Mouse (Mus musculus) kidney, embryonic 16.5 days (tissue): Measurements from ENCODE around the gene Hltf. TPM values are rescaled to one million over a fixed set of nuclear protein-coding genes. Genes with fewer than 3 reads are reported as not detected.
"Not testable (repeated sequence)": the region's sequence is repeated elsewhere in the genome, so short reads cannot be mapped to it uniquely, and the experiment has no call there.

Experiments used
- ATAC-seq: fragments of 200-750 bp; cut with Nextera tagmentation; 2 replicates; pipeline ENCODE4 v1.8.0; 2017; ENCODE audit warnings: moderate TSS enrichment; ENCODE audit not compliant: low FRiP score, low TSS enrichment
- H3K27ac ChIP-seq: fragments of 300-500 bp; sonication (generic); 2 replicates; pipeline ENCODE4 v1.5.1; 2014; ENCODE audit warnings: low read length
- H3K27me3 ChIP-seq: fragments of 300-500 bp; sonication (generic); 2 replicates; pipeline ENCODE4 v1.6.1; 2014; ENCODE audit warnings: low read length, control low read depth, mixed read lengths; ENCODE audit not compliant: insufficient read depth
- H3K36me3 ChIP-seq: fragments of 300-500 bp; sonication (generic); 2 replicates; pipeline ENCODE4 v1.6.1; 2014; ENCODE audit warnings: low read length, control low read depth, mixed read lengths; ENCODE audit not compliant: insufficient read depth
- H3K4me1 ChIP-seq: fragments of 300-500 bp; sonication (generic); 2 replicates; pipeline ENCODE4 v1.6.1; 2014; ENCODE audit warnings: low read length, control low read depth, mixed read lengths; ENCODE audit not compliant: insufficient read depth
- H3K4me2 ChIP-seq: fragments of 300-500 bp; sonication (generic); replicated peaks from 2 replicates; pipeline ENCODE4 v1.6.1; 2014; ENCODE audit warnings: low read depth, low read length
- H3K4me3 ChIP-seq: fragments of 300-500 bp; sonication (generic); 2 replicates; pipeline ENCODE4 v1.5.1; 2014; ENCODE audit warnings: mild to moderate bottlenecking, low read length
- H3K9ac ChIP-seq: fragments of 300-500 bp; sonication (generic); replicated peaks from 2 replicates; pipeline ENCODE4 v1.6.1; 2014; ENCODE audit warnings: low read length
- H3K9me3 ChIP-seq: fragments of 300-500 bp; sonication (generic); 2 replicates; pipeline ENCODE4 v1.6.1; 2016; ENCODE audit warnings: low read length, control low read depth
- WGBS: fragments of 180-500 bp; shearing (Covaris S2); extraction: QIAGEN DNeasy Blood & Tissue Kit; methylation state at CpG from one replicate; pipeline ENCODE4 v1.1.7; 2014; 5-methylcytosine and 5-hydroxymethylcytosine counted together
- polyA plus RNA-seq: library from polyadenylated mRNA; unstranded; fragments of >200 nt; fragmentation: Nextera tagmentation; extraction: Ambion mirVana; gene quantifications from 2 replicates; pipeline ENCODE4 v1.2.1, GENCODE M21; 2015

Hltf gene
- polyA plus RNA-seq, 1 experiment from 2014 or later, result 15.8 TPM

DNA sequence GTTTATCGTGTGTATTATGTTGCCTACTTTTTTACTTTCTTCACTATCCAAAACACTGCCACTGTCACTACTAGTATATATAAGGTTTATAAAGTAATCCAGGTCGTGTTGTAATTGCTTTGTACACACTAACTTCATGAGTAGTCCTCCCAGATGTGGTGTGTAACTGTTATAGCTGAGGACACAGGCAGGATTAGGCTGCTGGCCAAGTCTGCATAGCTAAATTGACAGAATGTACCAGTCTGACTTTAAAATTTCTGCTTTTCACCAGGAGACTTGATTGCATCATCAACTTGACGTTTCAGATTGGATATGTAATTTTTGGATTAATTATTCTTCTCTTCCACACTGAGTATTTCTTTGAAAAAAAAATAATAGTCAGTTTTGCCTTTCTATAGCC, 46.2 kb downstream of the Hltf start:
- WGBS, result 76% methylated on average over 3 of the region's 3 CpGs
- no peak for ATAC-seq
- no peak overlapping the region for H3K27ac ChIP-seq

DNA sequence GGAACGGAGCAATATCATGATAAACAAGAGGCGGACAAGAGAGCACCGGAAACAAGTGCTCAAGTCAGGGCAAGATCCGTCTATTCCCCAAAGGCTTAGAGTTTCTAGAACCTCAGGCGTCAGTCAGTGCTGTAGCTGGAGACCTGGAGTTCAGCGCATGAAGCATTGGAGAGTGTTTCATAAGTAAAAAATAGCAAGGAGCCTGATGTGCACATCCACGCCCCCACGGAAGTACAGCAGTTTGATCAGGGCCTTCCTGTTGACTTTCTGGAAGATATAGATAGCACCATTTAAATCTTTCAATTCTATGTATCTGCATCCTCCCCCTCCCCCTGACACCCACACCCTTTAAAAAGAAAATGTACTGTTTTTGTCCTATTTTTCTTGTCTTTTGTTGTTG, 46.7 kb downstream of the Hltf start:
- peaks cover 9% of the 10 kb centered on the region; the same call in 1 of the 2 replicates for H3K36me3 ChIP-seq
- no peak overlapping the region for H3K27ac ChIP-seq
- 73% methylated on average over 8 of the region's 8 CpGs for WGBS
- no peak overlapping the region for H3K9ac ChIP-seq
- ATAC-seq, result no peak
- H3K4me3 ChIP-seq, result no peak overlapping the region
- H3K9me3 ChIP-seq, result no peaks in the 10 kb centered on the region
- H3K4me1 ChIP-seq, result no peaks in the 10 kb centered on the region
- no peaks in the 10 kb centered on the region for H3K27me3 ChIP-seq
- no peak overlapping the region for H3K4me2 ChIP-seq

More for the DNA sequence above, 46.2 kb downstream of the Hltf start:
- no peaks in the 10 kb centered on the region for H3K27me3 ChIP-seq
- peaks cover 9% of the 10 kb centered on the region; the same call in 1 of the 2 replicates for H3K36me3 ChIP-seq
- H3K4me2 ChIP-seq, result no peak overlapping the region
- no peak overlapping the region for H3K9ac ChIP-seq
- H3K4me3 ChIP-seq, result no peak overlapping the region
- H3K4me1 ChIP-seq, result no peaks in the 10 kb centered on the region
- H3K9me3 ChIP-seq, result no peaks in the 10 kb centered on the region

DNA sequence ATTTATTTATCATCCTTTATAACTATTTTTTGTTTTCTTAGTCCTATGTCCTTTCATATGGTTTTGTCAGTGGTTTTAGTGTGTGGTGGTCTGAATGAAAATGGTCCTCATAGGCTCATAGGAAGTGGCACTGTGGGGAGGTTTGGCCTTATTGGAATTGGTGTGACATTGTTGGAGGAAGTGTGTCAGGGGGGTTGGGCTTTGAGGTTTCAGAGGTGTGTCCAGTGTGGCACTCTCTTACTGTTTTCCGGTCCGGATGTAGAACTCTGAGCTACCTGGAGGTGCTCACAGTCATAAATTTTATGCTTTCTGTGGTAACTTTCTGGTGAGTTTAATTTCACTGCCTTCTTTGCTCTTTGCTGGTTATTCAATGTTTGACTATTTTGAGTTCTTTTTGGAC, 47.2 kb downstream of the Hltf start:
- no peaks in the 10 kb centered on the region for H3K4me1 ChIP-seq
- no peak overlapping the region for H3K4me2 ChIP-seq
- 88% methylated on average over 2 of the region's 2 CpGs for WGBS
- no peak overlapping the region for H3K27ac ChIP-seq
- no peak for ATAC-seq
- no peaks in the 10 kb centered on the region for H3K27me3 ChIP-seq
- H3K9me3 ChIP-seq, result no peaks in the 10 kb centered on the region
- H3K4me3 ChIP-seq, result no peak overlapping the region
- peaks cover 9% of the 10 kb centered on the region; the same call in 1 of the 2 replicates for H3K36me3 ChIP-seq
- no peak overlapping the region for H3K9ac ChIP-seq

DNA sequence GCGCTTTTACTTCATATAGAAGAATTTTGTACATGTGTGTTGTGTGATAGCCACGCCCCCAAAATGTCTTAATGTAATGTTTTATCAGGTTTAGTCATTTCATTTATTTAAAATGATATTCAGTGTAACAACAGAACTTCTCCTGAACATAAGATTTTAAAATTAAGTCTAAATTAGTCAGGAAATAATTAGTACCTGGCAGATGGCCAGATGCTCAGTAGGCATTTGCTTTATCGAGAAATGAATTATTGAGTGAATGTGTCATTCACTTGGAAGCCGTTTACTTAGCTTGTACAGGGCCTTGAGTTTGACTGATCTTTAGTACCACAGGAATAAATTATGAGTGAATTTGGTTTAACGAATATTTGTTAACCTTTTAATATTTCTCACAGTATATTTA, 51.3 kb downstream of the Hltf start:
- Histone ChIP-seq H3K36me3 (peaks cover 16% of the 10 kb centered on the region), H3K9me3 (no peaks in the 10 kb centered on the region), H3K4me3 (no peak overlapping the region), H3K4me1 (no peaks in the 10 kb centered on the region), H3K9ac (no peak overlapping the region), H3K4me2 (no peak overlapping the region), H3K27ac (no peak overlapping the region), H3K27me3 (no peaks in the 10 kb centered on the region)
- no peak for ATAC-seq
- 82% methylated on average over 5 of the region's 5 CpGs for WGBS

DNA sequence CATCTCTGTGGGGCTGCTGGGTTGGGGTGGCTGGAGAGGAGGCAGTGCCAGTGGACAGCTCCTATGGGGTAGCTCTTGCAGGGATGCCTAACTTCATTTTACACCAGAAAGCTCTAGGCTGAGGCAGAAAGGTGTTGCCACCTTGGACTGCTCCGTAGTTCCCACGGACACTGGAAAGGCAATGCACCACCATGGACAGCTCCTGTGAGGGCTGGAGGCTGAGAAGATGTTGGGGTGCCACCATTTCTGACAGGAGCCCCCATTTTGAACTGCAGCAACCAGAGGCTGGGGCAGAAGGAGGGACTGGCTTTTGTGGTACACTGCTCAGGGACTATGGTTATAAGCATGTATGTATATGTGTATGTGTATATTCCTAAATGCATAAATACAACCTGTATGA, 54.3 kb downstream of the Hltf start:
- Histone ChIP-seq H3K4me2 (no peak overlapping the region), H3K36me3 (peaks cover 16% of the 10 kb centered on the region), H3K4me1 (no peaks in the 10 kb centered on the region), H3K27ac (no peak overlapping the region), H3K27me3 (no peaks in the 10 kb centered on the region), H3K9me3 (no peaks in the 10 kb centered on the region), H3K4me3 (no peak overlapping the region), H3K9ac (no peak overlapping the region)
- 89% methylated on average over 2 of the region's 2 CpGs for WGBS
- ATAC-seq, result no peak

DNA sequence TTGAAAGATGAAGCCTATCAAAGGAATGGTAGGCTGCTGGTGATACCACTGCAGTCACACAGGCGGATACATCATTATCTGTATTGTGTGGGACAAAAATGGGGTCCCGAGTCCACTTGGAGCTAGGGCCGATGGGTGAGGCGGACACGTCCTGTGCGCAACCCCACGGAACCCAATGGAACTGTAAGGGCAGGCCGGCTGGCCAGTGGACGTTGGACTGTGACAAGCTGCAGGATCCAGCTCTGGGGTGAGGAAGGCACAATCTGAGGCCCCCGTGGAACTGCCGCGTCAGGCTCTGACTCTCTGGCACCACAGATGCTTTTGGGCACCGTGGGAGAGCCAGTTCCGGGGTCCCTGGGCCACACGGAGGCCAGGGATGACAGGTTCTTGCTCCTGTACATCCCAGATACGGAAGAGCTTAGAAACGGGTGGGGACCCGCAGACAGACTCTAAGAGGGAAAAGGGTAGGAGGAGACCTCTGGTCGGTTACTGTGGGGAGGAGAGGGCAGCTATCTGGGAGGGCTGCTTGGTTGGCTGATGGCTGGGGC, 61.5 kb downstream of the Hltf start:
- ATAC-seq, result peak; percentile 63
- Histone ChIP-seq H3K4me2 (no peak overlapping the region), H3K27me3 (no peaks in the 10 kb centered on the region), H3K4me3 (no peak overlapping the region), H3K9ac (no peak overlapping the region), H3K4me1 (no peaks in the 10 kb centered on the region), H3K9me3 (no peaks in the 10 kb centered on the region), H3K27ac (no peak overlapping the region), H3K36me3 (peaks cover 16% of the 10 kb centered on the region)
- 87% methylated on average over 19 of the region's 19 CpGs for WGBS

DNA sequence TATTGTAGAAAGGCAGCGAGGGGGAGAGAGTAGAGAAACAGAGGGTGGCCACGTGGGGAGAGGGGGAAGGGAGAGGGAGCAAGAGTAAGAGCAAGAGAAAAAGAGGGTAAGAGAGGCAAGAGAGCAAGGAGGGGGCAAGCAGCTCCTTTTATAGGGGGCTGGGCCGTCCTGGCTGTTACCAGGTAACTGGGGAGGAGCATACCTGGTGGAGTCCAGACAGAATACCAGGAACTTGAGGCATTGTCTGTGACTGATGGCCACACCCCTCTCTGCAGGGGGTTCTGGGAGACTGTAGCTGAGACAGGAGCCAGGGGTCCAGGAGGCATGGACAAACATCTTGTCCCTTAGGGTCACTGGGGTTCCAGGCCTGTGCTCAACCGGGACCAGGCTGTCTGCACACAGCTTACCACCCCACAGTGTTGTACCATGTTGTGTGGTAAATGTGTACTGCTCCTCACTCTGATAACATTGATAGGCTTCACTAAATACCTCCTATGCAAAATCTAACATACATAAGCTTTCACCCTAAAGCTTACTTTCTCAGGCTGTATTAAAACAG, 62.2 kb downstream of the Hltf start:
- H3K27ac ChIP-seq, result no peak overlapping the region
- H3K4me2 ChIP-seq, result no peak overlapping the region
- H3K9ac ChIP-seq, result no peak overlapping the region
- H3K4me1 ChIP-seq, result no peaks in the 10 kb centered on the region
- H3K36me3 ChIP-seq, result peaks cover 16% of the 10 kb centered on the region
- ATAC-seq, result peak; percentile 46; the same call in 1 of the 2 replicates
- no peaks in the 10 kb centered on the region for H3K27me3 ChIP-seq
- no peaks in the 10 kb centered on the region for H3K9me3 ChIP-seq
- WGBS, result 65% methylated on average over 4 of the region's 4 CpGs
- no peak overlapping the region for H3K4me3 ChIP-seq

DNA sequence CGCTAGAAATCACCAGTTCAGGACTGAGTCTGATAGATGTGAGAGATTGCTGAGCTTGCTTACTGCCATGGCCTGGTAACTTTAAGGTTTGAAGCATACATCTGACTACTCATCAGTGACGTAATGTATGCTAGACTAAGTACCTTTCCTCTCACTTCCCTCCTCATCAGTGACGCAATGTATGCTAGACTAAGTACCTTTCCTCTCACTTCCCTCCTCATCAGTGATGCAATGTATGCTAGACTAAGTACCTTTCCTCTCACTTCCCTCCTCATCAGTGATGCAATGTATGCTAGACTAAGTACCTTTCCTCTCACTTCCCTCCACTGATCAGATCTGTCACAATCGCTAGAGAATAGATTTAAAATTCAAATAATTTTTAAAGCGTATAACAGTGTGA, 64.0 kb downstream of the Hltf start:
- not testable (repeated sequence) for ATAC-seq, H3K9me3 ChIP-seq, H3K27me3 ChIP-seq, H3K27ac ChIP-seq, H3K4me3 ChIP-seq, H3K9ac ChIP-seq, H3K4me1 ChIP-seq, H3K4me2 ChIP-seq
- 92% methylated on average over 5 of the region's 5 CpGs for WGBS
- H3K36me3 ChIP-seq, result peaks cover 16% of the 10 kb centered on the region

DNA sequence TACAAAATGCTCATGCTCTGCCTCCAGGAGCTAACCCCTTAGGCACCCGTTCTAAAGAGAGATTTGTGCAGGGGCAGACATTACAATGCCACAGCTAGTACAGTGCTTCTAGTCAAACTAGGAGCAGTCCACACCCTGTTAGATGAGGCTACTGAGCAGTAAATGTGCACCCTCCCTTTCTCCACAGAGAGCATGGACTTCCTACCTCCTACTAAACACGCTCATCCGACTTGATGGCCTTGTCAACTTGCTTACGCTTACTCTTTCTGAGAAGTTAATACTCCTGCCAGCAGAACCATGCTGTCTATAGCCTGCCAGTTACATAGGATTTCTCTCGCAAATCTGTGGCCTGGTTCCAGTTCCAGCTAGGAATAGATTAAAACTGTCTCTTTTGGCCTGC, 68.0 kb downstream of the Hltf start:
- H3K27ac ChIP-seq, result no peak overlapping the region
- no peak overlapping the region for H3K4me3 ChIP-seq
- no peaks in the 10 kb centered on the region for H3K9me3 ChIP-seq
- H3K27me3 ChIP-seq, result no peaks in the 10 kb centered on the region
- no peak overlapping the region for H3K9ac ChIP-seq
- ATAC-seq, result no peak
- no peak overlapping the region for H3K4me2 ChIP-seq
- H3K36me3 ChIP-seq, result peaks cover 16% of the 10 kb centered on the region
- WGBS, result 92% methylated on average over 5 of the region's 5 CpGs
- no peaks in the 10 kb centered on the region for H3K4me1 ChIP-seq

DNA sequence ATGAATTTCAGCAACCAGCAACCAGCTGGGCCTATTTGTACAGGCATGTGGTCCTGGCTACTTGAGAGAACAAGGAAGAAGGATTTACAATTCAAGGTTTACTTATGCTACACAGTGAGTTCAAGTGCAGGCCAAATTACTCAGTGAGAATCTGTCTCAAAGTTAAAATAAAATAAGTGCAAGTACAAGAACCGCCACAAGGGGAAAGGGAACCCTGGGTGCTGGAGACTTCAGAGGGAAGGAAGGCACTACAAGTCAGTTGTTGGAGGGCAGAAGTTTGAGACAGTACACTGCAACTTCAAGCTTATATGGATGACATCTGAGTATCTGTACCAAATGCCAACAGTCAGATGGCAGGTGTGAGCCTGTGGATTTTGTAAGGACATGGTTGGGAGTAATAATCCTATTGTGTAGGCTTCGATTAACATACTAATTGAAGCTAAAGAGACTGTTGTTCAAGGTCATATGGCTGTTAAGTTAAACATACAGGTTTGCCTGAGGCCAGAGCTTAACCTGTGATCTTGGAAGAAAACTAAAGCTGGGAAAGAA, 69.5 kb downstream of the Hltf start:
- H3K9ac ChIP-seq, result no peak overlapping the region
- no peaks in the 10 kb centered on the region for H3K27me3 ChIP-seq
- no peak overlapping the region for H3K27ac ChIP-seq
- ATAC-seq, result no peak
- H3K9me3 ChIP-seq, result no peaks in the 10 kb centered on the region
- 89% methylated on average over 2 of the region's 2 CpGs for WGBS
- H3K36me3 ChIP-seq, result peaks cover 13% of the 10 kb centered on the region
- H3K4me3 ChIP-seq, result no peak overlapping the region
- no peak overlapping the region for H3K4me2 ChIP-seq
- H3K4me1 ChIP-seq, result no peaks in the 10 kb centered on the region
